Mouse (Mus musculus): ENCODE measurements around the gene Padi4. TPM values are rescaled to one million over a fixed set of nuclear protein-coding genes. Genes with fewer than 3 reads are reported as not detected.
A peak's percentile ranks its signal among the peaks of the same experiment; 100 is the strongest.

Padi4 gene
- 0.06 TPM in 1 of 2 replicates, not detected in the other for polyA plus RNA-seq (2015; fragmentation: Nextera tagmentation; extraction: Ambion mirVana)

DNA sequence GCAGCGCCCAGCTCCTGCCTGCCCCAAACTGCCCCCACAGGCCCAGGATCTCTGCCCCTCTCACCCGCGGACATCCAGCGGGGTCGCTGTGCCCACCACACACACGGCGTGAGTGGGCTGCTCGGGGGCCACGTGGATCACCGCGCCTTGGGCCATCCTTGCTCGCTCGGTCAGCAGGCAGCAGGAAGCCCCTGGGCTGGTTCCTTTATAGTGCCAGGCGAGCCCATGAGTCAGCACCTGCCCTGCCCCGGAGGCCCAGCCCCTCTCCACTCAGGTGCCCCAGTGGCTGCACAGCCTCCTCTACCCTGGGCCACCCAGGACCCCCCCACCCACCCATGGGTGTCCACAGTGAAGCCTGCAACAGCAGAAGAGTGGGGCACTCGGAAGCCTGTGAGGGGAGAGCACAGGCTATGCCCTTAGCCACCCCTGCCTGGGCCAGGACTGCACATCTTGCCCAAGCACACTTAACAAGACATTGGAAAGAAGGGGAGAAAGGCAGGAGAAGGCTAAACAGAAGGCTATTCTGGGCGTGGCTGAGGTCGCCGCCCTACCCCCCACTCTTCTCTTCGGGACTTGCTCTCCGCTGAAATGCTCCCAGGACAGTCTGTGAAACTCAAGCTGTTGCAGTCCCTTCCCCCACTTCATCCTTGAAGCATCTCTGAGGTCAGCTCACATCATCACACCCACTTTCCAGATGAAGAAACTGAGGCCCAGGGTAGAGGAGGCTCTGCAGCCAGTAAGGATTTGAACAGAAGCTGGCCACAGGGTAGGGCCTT is at the start of gene Padi4:
TSS of gene Padi4 (minus strand) at position 212 of the 776 bp plus-strand sequence.
- no peak for ATAC-seq (ENCODE audit: low FRiP score, low read depth)
- 0 out of 2 replicates have a peak, but pooled peaks cover 2% of the 10 kb centered on the region for H3K4me1 ChIP-seq
- H3K4me2 ChIP-seq (replicated peaks), result no peak within 1 kb of the TSS
- H3K9me3 ChIP-seq, result no peaks in the 10 kb centered on the region
- no peak within 1 kb of the TSS for H3K9ac ChIP-seq
- 82% methylated on average over 21 of the region's 21 CpGs for whole genome bisulfite sequencing
- no peaks in the 10 kb centered on the region for H3K36me3 ChIP-seq
- no peaks in the 10 kb centered on the region for H3K27me3 ChIP-seq
- H3K27ac ChIP-seq, result no peak within 1 kb of the TSS
- H3K4me3 ChIP-seq, result no peak within 1 kb of the TSS

DNA sequence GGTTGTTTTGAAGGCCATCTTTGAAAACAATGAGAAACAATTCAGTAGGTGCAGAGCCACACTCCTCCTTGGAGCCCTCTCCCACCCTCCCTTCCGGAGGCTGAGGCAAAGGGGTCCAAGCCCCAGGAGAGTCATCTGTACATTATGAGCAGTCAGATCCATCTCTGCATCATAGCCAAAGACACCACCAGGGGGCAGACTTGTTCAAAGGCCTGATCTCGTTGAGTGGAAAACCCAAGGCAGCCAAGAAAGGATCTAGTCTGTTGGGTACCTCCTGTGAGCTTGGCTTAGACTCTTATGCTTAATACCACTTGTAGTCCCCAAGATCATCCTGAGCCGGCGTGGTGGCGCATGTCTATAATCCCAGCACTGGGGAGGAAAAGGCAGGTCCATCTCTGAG is 48.0 kb upstream of the Padi4 start:
- WGBS, result 76% methylated on average over 5 of the region's 5 CpGs
- no peak for ATAC-seq (ENCODE audit: low FRiP score, low read depth)

DNA sequence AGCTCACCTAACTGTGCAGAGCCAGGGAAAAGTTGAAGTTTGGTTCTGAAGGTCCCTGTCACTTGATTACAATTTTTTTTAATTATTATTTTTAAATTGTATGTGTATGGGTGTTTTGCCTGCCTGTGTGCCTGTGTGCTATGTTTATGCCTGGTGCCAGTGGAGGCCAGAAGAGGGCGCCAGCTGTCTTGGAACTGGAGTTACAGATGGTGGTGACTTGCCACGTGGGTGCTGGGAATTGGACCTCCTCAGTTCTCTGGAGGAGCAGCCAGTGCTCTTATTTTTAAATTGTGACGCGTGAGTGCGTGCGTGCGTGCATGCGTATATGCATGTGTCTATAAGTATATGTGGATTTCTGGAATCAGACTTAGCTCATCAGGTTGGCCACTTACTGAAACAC is 43.4 kb upstream of the Padi4 start:
- Histone ChIP-seq H3K36me3 (no peaks in the 10 kb centered on the region), H3K9me3 (peaks cover 7% of the 10 kb centered on the region), H3K27ac (no peak overlapping the region), H3K9ac (no peak overlapping the region), H3K27me3 (no peaks in the 10 kb centered on the region), H3K4me2 (replicated peaks) (no peak overlapping the region), H3K4me1 (peaks cover 36% of the 10 kb centered on the region), H3K4me3 (no peak overlapping the region)
- WGBS, result 97% methylated on average over 8 of the region's 8 CpGs
- ATAC-seq (ENCODE audit: low FRiP score, low read depth), result no peak

More for the DNA sequence above, 48.0 kb upstream of the Padi4 start:
- H3K36me3 ChIP-seq, result no peaks in the 10 kb centered on the region; the same call in 1 of the 2 replicates
- H3K27ac ChIP-seq, result no peak overlapping the region
- H3K27me3 ChIP-seq, result no peaks in the 10 kb centered on the region
- no peak overlapping the region for H3K4me2 ChIP-seq (replicated peaks)
- peaks cover 33% of the 10 kb centered on the region for H3K9me3 ChIP-seq
- no peak overlapping the region for H3K4me3 ChIP-seq
- H3K4me1 ChIP-seq, result no peaks in the 10 kb centered on the region
- H3K9ac ChIP-seq, result no peak overlapping the region

DNA sequence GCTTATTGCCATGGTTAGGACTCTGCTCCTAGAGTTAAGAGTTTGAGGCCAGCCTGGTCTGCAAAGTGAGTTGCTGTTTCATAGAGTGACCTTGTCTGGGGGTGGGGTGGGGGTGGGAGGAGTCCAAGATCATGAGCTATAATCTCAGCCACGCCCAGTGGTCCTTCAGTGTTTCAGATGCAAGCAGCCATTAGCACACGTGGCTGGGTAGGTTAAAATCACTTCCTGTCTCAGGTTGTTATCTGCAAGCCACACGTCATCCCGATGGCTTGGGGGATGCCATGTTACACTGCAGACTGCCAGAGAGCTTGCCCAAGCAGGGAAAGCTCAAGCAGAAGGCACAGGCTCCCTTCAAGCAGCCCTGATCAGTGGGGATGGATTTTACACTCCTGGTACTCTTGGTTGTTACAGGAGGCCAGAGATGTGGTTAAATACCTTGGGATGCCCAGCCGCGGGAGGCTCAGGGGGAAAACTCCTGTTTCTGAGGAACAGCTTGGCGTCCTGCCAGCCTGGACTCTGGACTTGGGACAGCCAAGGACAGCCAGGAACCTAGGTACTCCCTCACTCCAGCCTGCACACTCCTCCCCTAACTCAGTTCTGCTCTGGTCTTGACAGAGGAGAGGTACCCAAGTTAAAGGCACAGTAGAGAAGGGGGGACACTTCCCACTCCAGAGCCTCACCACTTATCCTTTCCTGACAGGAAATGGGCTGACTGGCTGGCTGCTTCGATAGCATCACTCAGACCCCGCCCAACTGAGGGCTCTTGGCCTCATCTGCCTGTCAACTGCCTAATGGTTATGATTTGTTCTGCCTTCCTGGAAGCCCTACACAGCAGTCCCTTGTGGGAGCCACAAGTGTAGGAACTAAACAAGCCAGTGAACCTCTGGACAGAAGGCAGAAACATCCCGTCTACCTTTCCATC is 42.2 kb upstream of the Padi4 start:
- Histone ChIP-seq H3K4me3 (no peak overlapping the region), H3K9me3 (no peaks in the 10 kb centered on the region; the same call in 1 of the 2 replicates), H3K4me1 (peaks cover 41% of the 10 kb centered on the region), H3K36me3 (no peaks in the 10 kb centered on the region), H3K27ac (no peak overlapping the region), H3K27me3 (no peaks in the 10 kb centered on the region), H3K9ac (no peak overlapping the region), H3K4me2 (replicated peaks) (no peak overlapping the region)
- 41% methylated on average over 10 of the region's 10 CpGs for WGBS
- ATAC-seq (ENCODE audit: low FRiP score, low read depth), result no peak

DNA sequence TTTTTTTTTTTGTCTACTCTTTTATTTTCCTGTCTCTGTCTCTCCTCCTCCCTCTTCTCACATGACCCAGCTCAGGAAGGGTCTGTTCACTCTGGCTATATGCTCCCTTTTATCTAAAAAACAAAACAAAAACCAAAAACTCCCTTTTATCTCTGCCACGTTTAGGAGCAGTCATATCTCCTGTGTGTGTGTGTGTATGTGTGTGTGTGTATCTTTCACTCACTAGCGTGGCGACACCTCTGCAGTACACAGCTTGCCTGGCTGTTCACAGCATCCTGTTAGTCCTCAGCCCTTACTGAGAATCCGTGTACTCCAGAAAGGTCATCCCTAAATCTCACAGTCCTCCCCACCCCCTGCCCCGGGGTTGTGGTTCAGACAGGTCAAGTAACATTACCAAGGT is 41.5 kb upstream of the Padi4 start:
- Histone ChIP-seq H3K9me3 (no peaks in the 10 kb centered on the region; the same call in 1 of the 2 replicates), H3K27ac (no peak overlapping the region), H3K27me3 (no peaks in the 10 kb centered on the region), H3K4me3 (no peak overlapping the region), H3K4me2 (replicated peaks) (no peak overlapping the region), H3K36me3 (no peaks in the 10 kb centered on the region), H3K4me1 (peaks cover 44% of the 10 kb centered on the region), H3K9ac (no peak overlapping the region)
- 55% methylated on average over 5 of the region's 5 CpGs for WGBS
- ATAC-seq (ENCODE audit: low FRiP score, low read depth), result no peak

DNA sequence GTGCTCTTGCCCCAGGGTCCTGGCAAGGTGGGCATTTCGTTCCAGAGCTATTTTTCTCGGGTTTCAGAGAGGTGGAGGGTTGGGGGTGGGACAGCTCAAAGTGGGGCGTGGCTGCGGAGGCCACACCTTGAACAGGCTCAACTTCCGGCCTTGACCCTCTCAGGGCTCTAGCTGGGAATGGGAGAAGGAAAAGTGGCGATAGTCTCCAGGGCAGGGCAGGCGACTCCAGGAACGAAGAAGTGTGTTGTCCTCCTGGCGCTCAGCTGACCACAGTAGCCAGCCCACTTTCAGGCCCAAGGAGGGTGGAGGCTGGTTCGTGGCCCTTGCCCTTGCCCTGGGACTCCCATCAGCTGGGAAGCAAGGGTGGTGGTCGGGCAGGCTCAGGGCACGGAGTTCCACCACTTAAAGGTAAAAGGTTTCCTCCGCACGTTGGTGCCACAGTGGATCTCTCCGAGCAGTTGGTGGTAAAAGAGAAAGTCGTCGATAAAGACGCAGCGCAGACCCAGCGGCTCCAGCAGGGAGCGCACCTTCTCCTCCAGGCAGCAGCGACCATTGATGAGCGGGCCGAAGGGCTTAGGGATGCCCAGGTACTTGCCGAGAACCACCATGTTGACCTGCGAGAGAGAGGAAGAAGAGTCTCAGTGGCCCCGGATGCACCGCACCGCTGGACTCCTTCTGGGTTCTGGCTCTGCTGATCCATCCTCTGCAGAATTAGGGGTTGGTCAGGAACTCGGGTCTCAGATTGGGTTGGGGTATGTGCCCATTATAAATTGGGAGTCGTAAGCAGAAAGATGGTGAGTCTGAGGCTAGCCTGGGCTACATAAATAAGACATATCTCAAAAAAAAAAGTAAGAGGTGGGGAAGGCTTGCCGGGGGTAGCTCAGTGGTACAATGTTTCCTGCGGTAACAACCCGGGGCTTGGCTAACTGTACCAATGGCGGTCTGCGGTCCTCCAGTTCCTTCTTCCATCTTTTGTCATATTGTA is 40.5 kb upstream of the Padi4 start:
- H3K36me3 ChIP-seq, result no peaks in the 10 kb centered on the region
- no peaks in the 10 kb centered on the region; the same call in 1 of the 2 replicates for H3K9me3 ChIP-seq
- H3K4me3 ChIP-seq, result peak overlapping the region; percentile 48
- H3K4me2 ChIP-seq (replicated peaks), result peak overlapping the region; percentile 77
- peak overlapping the region; percentile 75 for H3K27ac ChIP-seq
- H3K27me3 ChIP-seq, result no peaks in the 10 kb centered on the region
- WGBS, result 21% methylated on average over 36 of the region's 36 CpGs
- H3K4me1 ChIP-seq, result peaks cover 44% of the 10 kb centered on the region
- peak; percentile 68; the same call in 1 of the 2 replicates for ATAC-seq (ENCODE audit: low FRiP score, low read depth)
- peak overlapping the region; percentile 65 for H3K9ac ChIP-seq

DNA sequence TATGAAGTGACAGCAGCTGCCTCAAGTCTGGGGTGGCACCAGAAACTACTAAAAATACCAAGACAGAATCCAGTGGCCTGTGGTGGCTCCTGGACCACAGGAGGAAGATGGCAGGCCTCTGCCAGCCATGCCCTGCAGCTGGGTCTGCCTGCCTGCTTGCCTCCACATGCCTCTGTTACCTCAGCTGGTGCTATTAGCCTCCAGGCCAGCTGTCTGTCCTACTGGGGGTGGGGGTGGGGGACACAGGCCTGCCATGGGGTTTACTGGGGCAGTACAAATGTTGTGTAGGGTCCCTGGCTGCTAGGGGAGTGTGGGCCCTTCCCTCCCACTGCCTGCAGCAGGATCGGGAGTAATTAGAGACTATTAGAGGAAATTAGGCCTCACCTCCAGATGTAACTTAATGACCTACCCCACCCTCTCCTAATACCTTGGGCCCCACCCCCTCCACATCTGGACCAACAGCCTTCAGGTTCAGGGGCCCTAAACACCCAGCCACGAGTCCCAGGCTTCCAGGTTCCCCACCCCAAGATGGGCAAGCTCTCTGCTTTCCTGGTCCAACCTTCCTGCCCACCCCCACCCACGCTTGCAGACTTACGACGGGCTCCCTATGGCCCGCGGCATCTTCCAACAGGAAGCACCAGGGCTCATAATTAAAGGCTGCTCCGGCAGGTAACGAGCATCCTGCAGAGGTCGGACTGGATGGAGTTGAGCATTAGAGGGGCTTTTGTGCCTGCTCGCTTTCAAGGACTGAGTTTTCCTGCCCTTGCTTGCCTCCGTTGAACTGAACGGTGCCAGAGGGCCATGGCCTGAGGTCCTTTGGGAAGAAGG is 39.5 kb upstream of the Padi4 start:
- no peaks in the 10 kb centered on the region for H3K27me3 ChIP-seq
- H3K36me3 ChIP-seq, result no peaks in the 10 kb centered on the region
- peak overlapping the region; percentile 77 for H3K4me2 ChIP-seq (replicated peaks)
- peak overlapping the region; percentile 75 for H3K27ac ChIP-seq
- peak; percentile 20; the same call in 1 of the 2 replicates for ATAC-seq (ENCODE audit: low FRiP score, low read depth)
- 3% methylated on average over 13 of the region's 13 CpGs for WGBS
- peaks cover 44% of the 10 kb centered on the region for H3K4me1 ChIP-seq
- H3K9me3 ChIP-seq, result no peaks in the 10 kb centered on the region; the same call in 1 of the 2 replicates
- H3K4me3 ChIP-seq, result peak overlapping the region; percentile 48
- H3K9ac ChIP-seq, result peak overlapping the region; percentile 65; the same call in 1 of the 2 replicates

DNA sequence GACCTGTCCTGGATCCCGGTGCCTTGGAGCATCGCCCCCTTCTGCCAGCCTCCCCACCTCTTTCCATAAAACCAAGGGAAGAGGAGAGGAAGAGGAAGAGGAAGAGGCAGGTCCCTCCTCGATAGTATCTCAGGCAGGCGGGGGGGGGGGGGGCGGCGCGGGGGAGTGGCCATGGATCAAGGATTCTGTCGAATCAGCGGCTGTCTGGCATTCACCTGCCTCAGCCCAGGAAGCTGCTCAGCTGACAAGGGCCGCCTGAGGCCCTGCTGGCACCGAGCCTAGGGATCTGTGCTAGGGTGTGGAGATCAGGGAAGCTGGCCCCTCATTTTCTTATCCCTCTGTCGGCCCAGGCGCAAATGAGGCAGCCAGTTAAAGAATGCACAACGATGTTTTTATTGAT is 38.6 kb upstream of the Padi4 start:
- no peak overlapping the region for H3K4me3 ChIP-seq
- 0 out of 2 replicates have a peak overlapping the region, but pooled peaks have one; percentile 77 for H3K4me2 ChIP-seq (replicated peaks)
- peaks cover 44% of the 10 kb centered on the region for H3K4me1 ChIP-seq
- H3K9me3 ChIP-seq, result no peaks in the 10 kb centered on the region; the same call in 1 of the 2 replicates
- no peaks in the 10 kb centered on the region for H3K27me3 ChIP-seq
- ATAC-seq (ENCODE audit: low FRiP score, low read depth), result no peak
- WGBS, result 17% methylated on average over 11 of the region's 14 CpGs
- no peaks in the 10 kb centered on the region for H3K36me3 ChIP-seq
- no peak overlapping the region for H3K9ac ChIP-seq
- H3K27ac ChIP-seq, result 0 out of 2 replicates have a peak overlapping the region, but pooled peaks have one; percentile 75

DNA sequence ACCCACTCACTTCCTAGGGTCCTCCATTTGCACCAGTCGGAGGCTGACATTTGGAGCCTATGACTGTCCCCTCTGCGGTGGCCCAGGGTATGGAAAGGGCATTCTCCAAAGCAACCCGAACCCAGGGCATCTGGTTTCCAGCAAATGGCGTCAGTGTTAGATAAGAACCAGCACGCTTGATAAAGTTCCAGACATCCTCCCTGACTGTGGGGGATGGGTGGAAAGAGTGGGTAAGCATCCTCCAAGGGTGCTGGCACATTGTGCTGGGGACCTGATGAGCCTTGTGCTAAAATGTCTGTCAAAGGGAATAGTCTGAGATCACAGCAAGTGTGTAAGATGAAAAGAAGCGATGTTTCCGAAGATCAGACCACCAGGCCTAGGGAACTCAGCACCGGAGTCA is 38.2 kb upstream of the Padi4 start:
- Histone ChIP-seq H3K4me3 (no peak overlapping the region), H3K27ac (no peak overlapping the region), H3K36me3 (no peaks in the 10 kb centered on the region), H3K9ac (no peak overlapping the region), H3K4me1 (peaks cover 44% of the 10 kb centered on the region), H3K9me3 (no peaks in the 10 kb centered on the region), H3K4me2 (replicated peaks) (0 out of 2 replicates have a peak overlapping the region, but pooled peaks have one; percentile 77), H3K27me3 (no peaks in the 10 kb centered on the region)
- ATAC-seq (ENCODE audit: low FRiP score, low read depth), result no peak
- WGBS, result 55% methylated on average over 8 of the region's 8 CpGs

DNA sequence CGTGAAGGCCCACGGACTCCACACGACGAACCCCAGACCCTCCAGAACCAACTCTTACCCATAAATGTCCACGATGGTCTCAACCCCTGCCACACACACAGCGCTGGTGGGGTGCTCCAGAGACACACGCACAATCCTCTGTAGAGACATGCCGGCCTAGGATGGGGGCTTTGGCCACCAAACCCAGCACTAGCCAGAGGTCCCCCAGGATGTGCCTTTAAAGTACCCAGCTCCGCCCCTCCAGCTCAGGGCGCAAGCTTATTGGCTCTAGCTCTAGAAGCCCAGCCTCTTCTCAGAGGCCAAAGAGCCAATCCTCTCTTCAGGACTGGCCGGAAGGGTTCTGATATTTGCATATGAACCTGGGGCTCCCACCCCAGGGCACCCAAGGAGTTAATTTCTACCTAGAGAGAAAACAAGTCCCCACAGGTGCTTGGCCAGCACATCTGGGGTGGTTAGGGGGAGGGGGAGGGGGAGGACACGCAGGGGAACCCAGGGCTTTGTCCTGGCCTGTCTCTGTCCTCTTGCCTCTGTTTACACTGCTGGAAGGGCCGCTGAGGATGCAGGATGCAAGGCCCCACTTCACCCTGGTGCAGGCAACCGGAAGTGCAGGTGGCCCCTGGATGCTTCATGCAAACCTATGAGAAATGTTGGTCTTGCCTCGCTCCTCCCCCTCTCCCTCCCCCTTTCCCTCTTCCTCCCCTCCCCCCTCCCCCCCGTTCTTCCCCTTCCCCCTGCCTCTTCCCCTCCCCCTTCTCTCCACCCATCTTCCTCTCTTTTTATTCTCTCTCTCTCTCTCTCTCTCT is 36.6 kb upstream of the Padi4 start, which contains the start of gene Padi3:
TSS of gene Padi3 (minus strand) at position 191 of the 803 bp plus-strand sequence.
- no peak for ATAC-seq (ENCODE audit: low FRiP score, low read depth)
- no peaks in the 10 kb centered on the region for H3K36me3 ChIP-seq
- H3K4me3 ChIP-seq, result no peak within 1 kb of the TSS
- H3K9ac ChIP-seq, result no peak within 1 kb of the TSS
- H3K9me3 ChIP-seq, result no peaks in the 10 kb centered on the region
- no peaks in the 10 kb centered on the region for H3K27me3 ChIP-seq
- H3K4me1 ChIP-seq, result peaks cover 34% of the 10 kb centered on the region
- H3K4me2 ChIP-seq (replicated peaks), result no peak within 1 kb of the TSS
- no peak within 1 kb of the TSS for H3K27ac ChIP-seq
- 68% methylated on average over 16 of the region's 16 CpGs for WGBS
